Comparison of ENCODE assay signal across 13 mouse cellular contexts in genomic region chr6:52171331-52171730, GRCm38 (mm10). TPM values are rescaled to one million over a fixed set of nuclear protein-coding genes. Genes with fewer than 3 reads are reported as not detected.
A peak's percentile ranks its signal among the peaks of the same experiment; 100 is the strongest.
DNase-seq lines count a peak whose midpoint lies in the region; ATAC-seq lines count a peak whose summit lies in the region.
"Had no signal": no experiment of that assay in that cellular context is flagged by ENCODE, and none has a peak within 500 bp of the region (broad histone marks: within the 10 kb centered on the region; RNA-seq: fewer than 3 reads in every experiment).

No protein-coding gene starts in this region.

- WGBS in forebrain, embryonic 11.5 days = 1% methylated on average over 4 of the region's 4 CpGs
- WGBS in forebrain, embryonic 16.5 days = 2% methylated on average over 4 of the region's 4 CpGs
- 3% methylated on average over 4 of the region's 4 CpGs for WGBS in hindbrain, embryonic 14.5 days
- 17% methylated on average over 4 of the region's 4 CpGs for WGBS in liver, embryonic 13.5 days (ENCODE audit: insufficient replicate concordance)

- no peaks in the 10 kb centered on the region for H3K36me3 ChIP-seq in forebrain, embryonic 11.5 days (ENCODE audit: control insufficient read depth, insufficient read depth, low read length)
- no peaks in the 10 kb centered on the region for H3K36me3 ChIP-seq in forebrain, embryonic 16.5 days (ENCODE audit: control insufficient read depth, insufficient read depth)
- H3K36me3 ChIP-seq in hindbrain, embryonic 14.5 days (replicated peaks; ENCODE audit: control insufficient read depth, insufficient read depth) = no peaks in the 10 kb centered on the region
- H3K36me3 ChIP-seq in liver, embryonic 13.5 days = no peaks in the 10 kb centered on the region
- H3K36me3 ChIP-seq: forebrain, embryonic 10.5 days had no signal

- H3K27ac ChIP-seq in forebrain, embryonic 11.5 days (ENCODE audit: low read depth, low read length) = no peak overlapping the region
- no peak overlapping the region for H3K27ac ChIP-seq in forebrain, embryonic 16.5 days (ENCODE audit: low read length)
- peak overlapping the region; percentile 100 for H3K27ac ChIP-seq in hindbrain, embryonic 14.5 days
- peak overlapping the region; percentile 32; the same call in 1 of the 2 replicates for H3K27ac ChIP-seq in liver, embryonic 13.5 days
- H3K27ac ChIP-seq: forebrain, embryonic 10.5 days had no signal

- peaks cover 96% of the 10 kb centered on the region for H3K27me3 ChIP-seq in forebrain, embryonic 11.5 days (ENCODE audit: control insufficient read depth, insufficient read depth, low read length)
- peaks cover 85% of the 10 kb centered on the region for H3K27me3 ChIP-seq in forebrain, embryonic 16.5 days (replicated peaks; ENCODE audit: control insufficient read depth, insufficient read depth, low read length)
- H3K27me3 ChIP-seq in hindbrain, embryonic 14.5 days (ENCODE audit: control insufficient read depth, insufficient read depth, low read length) = peaks cover 62% of the 10 kb centered on the region
- H3K27me3 ChIP-seq in liver, embryonic 13.5 days = peaks cover 100% of the 10 kb centered on the region
- H3K27me3 ChIP-seq: Patski had no signal

- H3K4me1 ChIP-seq in forebrain, embryonic 11.5 days (replicated peaks; ENCODE audit: control insufficient read depth, insufficient read depth, low read length) = 0 out of 2 replicates have a peak, but pooled peaks cover 3% of the 10 kb centered on the region
- 0 out of 2 replicates have a peak, but pooled peaks cover 3% of the 10 kb centered on the region for H3K4me1 ChIP-seq in forebrain, embryonic 16.5 days (replicated peaks; ENCODE audit: control insufficient read depth, insufficient read depth, low read length)
- peaks cover 26% of the 10 kb centered on the region for H3K4me1 ChIP-seq in hindbrain, embryonic 14.5 days (replicated peaks; ENCODE audit: control insufficient read depth, insufficient read depth, low read length)
- H3K4me1 ChIP-seq in liver, embryonic 13.5 days (replicated peaks) = peaks cover 11% of the 10 kb centered on the region

- ATAC-seq in forebrain, embryonic 11.5 days (replicated peaks; ENCODE audit: low FRiP score) = no peak
- ATAC-seq in forebrain, embryonic 16.5 days = no peak
- ATAC-seq in hindbrain, embryonic 14.5 days (ENCODE audit: low FRiP score) = no peak
- no peak for ATAC-seq in liver, embryonic 13.5 days (ENCODE audit: low read depth)
- no peak for ATAC-seq in monocyte, adult 5-6 weeks (replicated peaks; ENCODE audit: insufficient number of reproducible peaks, low FRiP score, low TSS enrichment, poor library complexity, severe bottlenecking)
- ATAC-seq: Patski had no signal

- H3K9ac ChIP-seq in forebrain, embryonic 11.5 days (ENCODE audit: low read length) = no peak overlapping the region
- H3K9ac ChIP-seq in forebrain, embryonic 16.5 days (replicated peaks; ENCODE audit: low read depth, low read length) = no peak overlapping the region
- peak overlapping the region; percentile 99 for H3K9ac ChIP-seq in hindbrain, embryonic 14.5 days
- no peak overlapping the region for H3K9ac ChIP-seq in liver, embryonic 13.5 days

- H3K4me3 ChIP-seq in forebrain, embryonic 11.5 days (ENCODE audit: low read depth, low read length) = no peak overlapping the region
- no peak overlapping the region for H3K4me3 ChIP-seq in forebrain, embryonic 16.5 days (replicated peaks; ENCODE audit: low read length)
- peak overlapping the region; percentile 71 for H3K4me3 ChIP-seq in hindbrain, embryonic 14.5 days (replicated peaks; ENCODE audit: low read length)
- no peak overlapping the region for H3K4me3 ChIP-seq in liver, embryonic 13.5 days (replicated peaks)
- H3K4me3 ChIP-seq: forebrain, embryonic 10.5 days had no signal

- no peak overlapping the region for H3K4me2 ChIP-seq in forebrain, embryonic 11.5 days (ENCODE audit: low read depth, low read length, severe bottlenecking)
- no peak overlapping the region for H3K4me2 ChIP-seq in forebrain, embryonic 16.5 days (ENCODE audit: low read length)
- peak overlapping the region; percentile 81 for H3K4me2 ChIP-seq in hindbrain, embryonic 14.5 days (replicated peaks)
- no peak overlapping the region for H3K4me2 ChIP-seq in liver, embryonic 13.5 days

- H3K9me3 ChIP-seq in forebrain, embryonic 11.5 days (ENCODE audit: control insufficient read depth, low read length) = no peaks in the 10 kb centered on the region
- H3K9me3 ChIP-seq in forebrain, embryonic 16.5 days (ENCODE audit: control insufficient read depth, low read length) = no peaks in the 10 kb centered on the region
- H3K9me3 ChIP-seq in hindbrain, embryonic 14.5 days (ENCODE audit: control insufficient read depth, low read length) = no peaks in the 10 kb centered on the region
- H3K9me3 ChIP-seq in liver, embryonic 13.5 days (replicated peaks) = no peaks in the 10 kb centered on the region
- H3K9me3 ChIP-seq: forebrain, embryonic 10.5 days had no signal

- DNase-seq in forebrain, embryonic 11.5 days (ENCODE audit: low spot score) = peak; percentile 52
- peak; percentile 91 for DNase-seq in 3T3-L1 (ENCODE audit: low read depth, low spot score)
- no peak for DNase-seq in hindbrain, embryonic 14.5 days (ENCODE audit: low spot score)
- no peak for DNase-seq in liver, embryonic 13.5 days
- no peak for DNase-seq in urinary bladder, postnatal 4 days (ENCODE audit: low spot score in 2 of 2)
- no peak for DNase-seq in left cerebral cortex, adult 18-20 months (ENCODE audit: low spot score in 2 of 2)
- DNase-seq: midbrain, embryonic 14.5 days had no signal

RNA-seq across cellular contexts. Expression of gene 5730596B20Rik, which starts 6.0 kb away (rescaled TPM):
- not detected in 2 replicates for polyA plus RNA-seq in forebrain, embryonic 11.5 days (2014; fragmentation: Nextera tagmentation; extraction: Ambion mirVana)
- not detected in 2 replicates for polyA plus RNA-seq in forebrain, embryonic 16.5 days (2015; fragmentation: Nextera tagmentation; extraction: Ambion mirVana)
- 4.1 and 5.0 TPM in 2 replicates for polyA plus RNA-seq in hindbrain, embryonic 14.5 days (2014; fragmentation: Nextera tagmentation; extraction: Ambion mirVana)
- polyA plus RNA-seq in liver, embryonic 13.5 days (2015; fragmentation: Nextera tagmentation; extraction: Ambion mirVana) = 0.02 and 0.06 TPM in 2 replicates
- not detected in 3 replicates for total RNA-seq in monocyte, adult 5-6 weeks (2017)
- total RNA-seq in left cerebral cortex, adult 18-20 months (2021) = not detected
- total RNA-seq: left cerebral cortex, adult 8-10 months had no signal
- polyA plus RNA-seq: forebrain, embryonic 10.5 days; heart, embryonic 14.5 days; midbrain, embryonic 14.5 days had no signal

RNA-seq across cellular contexts. Expression of gene Hoxa2, which starts 6.7 kb away (rescaled TPM):
- not detected in 2 replicates for polyA plus RNA-seq in forebrain, embryonic 11.5 days (2014; fragmentation: Nextera tagmentation; extraction: Ambion mirVana)
- polyA plus RNA-seq in forebrain, embryonic 16.5 days (2015; fragmentation: Nextera tagmentation; extraction: Ambion mirVana) = not detected in 2 replicates
- 27.6 and 35.1 TPM in 2 replicates for polyA plus RNA-seq in hindbrain, embryonic 14.5 days (2014; fragmentation: Nextera tagmentation; extraction: Ambion mirVana)
- 0.63 and 0.82 TPM in 2 replicates for polyA plus RNA-seq in liver, embryonic 13.5 days (2015; fragmentation: Nextera tagmentation; extraction: Ambion mirVana)
- not detected in 3 replicates for total RNA-seq in monocyte, adult 5-6 weeks (2017)
- total RNA-seq in left cerebral cortex, adult 18-20 months (2021) = not detected
- total RNA-seq: left cerebral cortex, adult 8-10 months had no signal
- polyA plus RNA-seq: forebrain, embryonic 10.5 days had no signal

RNA-seq across cellular contexts. Expression of gene Hoxa1, which starts 13.2 kb away (rescaled TPM):
- polyA plus RNA-seq in forebrain, embryonic 11.5 days (2014; fragmentation: Nextera tagmentation; extraction: Ambion mirVana) = 0.43 TPM in 1 of 2 replicates, not detected in the other
- not detected in 2 replicates for polyA plus RNA-seq in forebrain, embryonic 16.5 days (2015; fragmentation: Nextera tagmentation; extraction: Ambion mirVana)
- polyA plus RNA-seq in hindbrain, embryonic 14.5 days (2014; fragmentation: Nextera tagmentation; extraction: Ambion mirVana) = 2.6 and 3.0 TPM in 2 replicates
- polyA plus RNA-seq in liver, embryonic 13.5 days (2015; fragmentation: Nextera tagmentation; extraction: Ambion mirVana) = 0.52 and 0.66 TPM in 2 replicates
- not detected in 3 replicates for total RNA-seq in monocyte, adult 5-6 weeks (2017)
- not detected for total RNA-seq in left cerebral cortex, adult 18-20 months (2021)
- total RNA-seq: left cerebral cortex, adult 8-10 months had no signal
- polyA plus RNA-seq: forebrain, embryonic 10.5 days had no signal

RNA-seq across cellular contexts. Expression of gene Hoxa4, which starts 20.2 kb away (rescaled TPM):
- polyA plus RNA-seq in forebrain, embryonic 11.5 days (2014; fragmentation: Nextera tagmentation; extraction: Ambion mirVana) = not detected in 2 replicates
- polyA plus RNA-seq in forebrain, embryonic 16.5 days (2015; fragmentation: Nextera tagmentation; extraction: Ambion mirVana) = not detected in 2 replicates
- polyA plus RNA-seq in hindbrain, embryonic 14.5 days (2014; fragmentation: Nextera tagmentation; extraction: Ambion mirVana) = 19.7 and 22.5 TPM in 2 replicates
- polyA plus RNA-seq in liver, embryonic 13.5 days (2015; fragmentation: Nextera tagmentation; extraction: Ambion mirVana) = 0.17 and 0.30 TPM in 2 replicates
- total RNA-seq in monocyte, adult 5-6 weeks (2017) = not detected in 3 replicates
- total RNA-seq in left cerebral cortex, adult 18-20 months (2021) = not detected
- total RNA-seq: left cerebral cortex, adult 8-10 months had no signal
- polyA plus RNA-seq: forebrain, embryonic 10.5 days; midbrain, embryonic 14.5 days had no signal

RNA-seq across cellular contexts. Expression of gene Hoxa5, which starts 33.1 kb away (rescaled TPM):
- polyA plus RNA-seq in forebrain, embryonic 11.5 days (2014; fragmentation: Nextera tagmentation; extraction: Ambion mirVana) = not detected in 2 replicates
- polyA plus RNA-seq in forebrain, embryonic 16.5 days (2015; fragmentation: Nextera tagmentation; extraction: Ambion mirVana) = not detected in 2 replicates
- 175 and 180 TPM in 2 replicates for polyA plus RNA-seq in hindbrain, embryonic 14.5 days (2014; fragmentation: Nextera tagmentation; extraction: Ambion mirVana)
- polyA plus RNA-seq in liver, embryonic 13.5 days (2015; fragmentation: Nextera tagmentation; extraction: Ambion mirVana) = 0.83 and 1.2 TPM in 2 replicates
- 0.39 TPM in 1 of 3 replicates, not detected in the others for total RNA-seq in monocyte, adult 5-6 weeks (2017)
- not detected for total RNA-seq in left cerebral cortex, adult 18-20 months (2021)
- total RNA-seq: left cerebral cortex, adult 8-10 months had no signal
- polyA plus RNA-seq: forebrain, embryonic 10.5 days; midbrain, embryonic 14.5 days had no signal

Comparison
In these comparisons a context has a peak if more than half of its experiments do, and no peak if none do; other contexts are left out.
1. DNase-seq: peak in forebrain, embryonic 11.5 days (single experiment) and 3T3-L1 (single experiment); none in hindbrain, embryonic 14.5 days (single experiment), liver, embryonic 13.5 days (single experiment), urinary bladder, postnatal 4 days (0 of 2) and left cerebral cortex, adult 18-20 months (0 of 2).
2. H3K27ac ChIP-seq: peak in hindbrain, embryonic 14.5 days (single experiment) and liver, embryonic 13.5 days (single experiment); none in forebrain, embryonic 11.5 days (single experiment) and forebrain, embryonic 16.5 days (single experiment).
3. RNA of gene Hoxa2, which starts 6.7 kb away (polyA plus RNA-seq): 27.6 to 35.1 TPM in hindbrain, embryonic 14.5 days; 0.63 to 0.82 TPM in liver, embryonic 13.5 days, not detected in forebrain, embryonic 11.5 days and not detected in forebrain, embryonic 16.5 days; every median in the first group is over 10 times any median in the second.